Mouse (Mus musculus): ENCODE data around the gene Psen1. TPM values are rescaled to one million over a fixed set of nuclear protein-coding genes. Genes with fewer than 3 reads are reported as not detected.

Gene Psen1
- polyA plus RNA-seq, 1 experiment from 2014 or later = 39.7 TPM

DNA sequence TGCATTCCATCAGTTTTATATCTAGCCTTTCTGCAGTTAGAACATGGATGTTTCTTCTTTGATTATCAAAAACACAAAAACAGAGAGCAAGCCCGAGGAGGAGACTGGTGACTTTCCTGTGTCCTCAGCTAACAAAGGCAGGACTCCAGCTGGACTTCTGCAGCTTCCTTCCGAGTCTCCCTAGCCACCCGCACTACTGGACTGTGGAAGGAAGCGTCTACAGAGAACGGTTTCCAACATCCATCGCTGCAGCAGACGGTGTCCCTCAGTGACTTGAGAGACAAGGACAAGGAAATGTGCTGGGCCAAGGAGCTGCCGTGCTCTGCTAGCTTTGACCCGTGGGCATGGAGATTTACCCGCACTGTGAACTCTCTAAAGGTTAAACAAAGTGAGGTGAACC is 46.1 kb downstream of the Psen1 start:
- no peak overlapping the region for H3K9ac ChIP-seq (replicated peaks; ENCODE audit: low read depth)
- DNase-seq (ENCODE audit: low spot score) (no peak), ATAC-seq (no peak)
- H3K4me1 ChIP-seq (ENCODE audit: insufficient read depth, low read depth, low read length) = no peaks in the 10 kb centered on the region
- no peak overlapping the region for H3K27ac ChIP-seq (ENCODE audit: low read length)
- H3K36me3 ChIP-seq (ENCODE audit: insufficient read depth, low read length) = peaks cover 27% of the 10 kb centered on the region
- WGBS = 84% methylated on average over 10 of the region's 10 CpGs
- H3K4me2 ChIP-seq (replicated peaks; ENCODE audit: low read depth, low read length) = no peak overlapping the region
- H3K9me3 ChIP-seq (ENCODE audit: low read length) = no peaks in the 10 kb centered on the region
- no peaks in the 10 kb centered on the region for H3K27me3 ChIP-seq (replicated peaks; ENCODE audit: insufficient read depth, low read length)
- H3K4me3 ChIP-seq (ENCODE audit: low read depth, low read length) = no peak overlapping the region
- TF ChIP-seq EP300 (IDR thresholded peaks at IDR 0.05) = no peak
- TF ChIP-seq CTCF (IDR thresholded peaks at IDR 0.05) = no peak

DNA sequence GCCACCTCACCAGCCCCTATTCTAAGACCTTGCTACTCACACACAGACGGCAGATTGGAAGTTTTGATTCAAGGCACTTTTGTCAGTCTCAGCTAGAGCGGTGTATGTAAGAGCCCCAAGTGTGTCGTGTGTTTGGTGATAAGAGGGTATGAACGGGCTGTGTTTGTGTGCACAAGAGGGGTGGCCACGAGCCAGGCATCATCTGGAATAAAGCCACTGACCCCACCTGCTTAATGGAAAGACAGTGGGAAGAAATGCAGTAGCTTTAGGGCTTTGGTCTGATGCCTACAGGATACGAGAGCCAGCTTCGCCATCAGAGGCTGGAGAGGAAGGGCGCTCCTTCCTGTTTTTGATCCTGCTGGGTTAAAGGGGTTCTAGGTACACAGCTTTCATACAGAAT is 48.3 kb downstream of the Psen1 start:
- ATAC-seq (no peak), DNase-seq (ENCODE audit: low spot score) (no peak)
- Histone ChIP-seq H3K36me3 (ENCODE audit: insufficient read depth, low read length) (peaks cover 14% of the 10 kb centered on the region), H3K4me2 (replicated peaks; ENCODE audit: low read depth, low read length) (no peak overlapping the region), H3K4me1 (ENCODE audit: insufficient read depth, low read depth, low read length) (no peaks in the 10 kb centered on the region), H3K27ac (ENCODE audit: low read length) (no peak overlapping the region), H3K9ac (replicated peaks; ENCODE audit: low read depth) (no peak overlapping the region), H3K9me3 (ENCODE audit: low read length) (no peaks in the 10 kb centered on the region), H3K4me3 (ENCODE audit: low read depth, low read length) (no peak overlapping the region), H3K27me3 (replicated peaks; ENCODE audit: insufficient read depth, low read length) (no peaks in the 10 kb centered on the region)
- WGBS = 43% methylated on average over 8 of the region's 8 CpGs
- TF ChIP-seq EP300 (IDR thresholded peaks at IDR 0.05) (no peak), CTCF (IDR thresholded peaks at IDR 0.05) (no peak)

DNA sequence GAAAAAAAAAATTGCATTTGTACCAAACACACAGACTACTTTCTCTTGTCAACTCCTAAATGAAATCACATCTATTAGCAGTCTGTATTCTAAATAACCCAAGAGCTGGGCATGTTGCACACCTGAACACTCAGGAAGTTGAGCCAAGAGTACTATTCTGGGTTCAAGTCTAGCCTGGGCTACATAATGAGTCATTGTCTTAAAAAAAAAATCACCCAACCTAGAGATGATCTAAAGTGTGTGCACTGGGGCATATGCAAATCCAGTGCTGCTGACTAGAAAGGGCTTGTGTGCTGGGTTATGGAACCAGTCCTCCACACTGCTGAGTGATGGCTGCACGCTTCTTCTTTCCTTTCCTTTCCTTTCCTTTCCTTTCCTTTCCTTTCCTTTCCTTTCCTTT is 50.7 kb downstream of the Psen1 start:
- H3K4me1 ChIP-seq (ENCODE audit: insufficient read depth, low read depth, low read length) = no peaks in the 10 kb centered on the region
- ATAC-seq (no peak), DNase-seq (ENCODE audit: low spot score) (no peak)
- no peak overlapping the region for H3K9ac ChIP-seq (replicated peaks; ENCODE audit: low read depth)
- WGBS = 88% methylated on average over 1 of the region's 1 CpGs
- TF ChIP-seq CTCF (IDR thresholded peaks at IDR 0.05) = no peak
- TF ChIP-seq EP300 (IDR thresholded peaks at IDR 0.05) = no peak
- no peak overlapping the region for H3K4me3 ChIP-seq (ENCODE audit: low read depth, low read length)
- H3K9me3 ChIP-seq (ENCODE audit: low read length) = no peaks in the 10 kb centered on the region
- no peaks in the 10 kb centered on the region for H3K27me3 ChIP-seq (replicated peaks; ENCODE audit: insufficient read depth, low read length)
- no peaks in the 10 kb centered on the region; the same call in 1 of the 2 replicates for H3K36me3 ChIP-seq (ENCODE audit: insufficient read depth, low read length)
- no peak overlapping the region for H3K27ac ChIP-seq (ENCODE audit: low read length)
- H3K4me2 ChIP-seq (replicated peaks; ENCODE audit: low read depth, low read length) = no peak overlapping the region

DNA sequence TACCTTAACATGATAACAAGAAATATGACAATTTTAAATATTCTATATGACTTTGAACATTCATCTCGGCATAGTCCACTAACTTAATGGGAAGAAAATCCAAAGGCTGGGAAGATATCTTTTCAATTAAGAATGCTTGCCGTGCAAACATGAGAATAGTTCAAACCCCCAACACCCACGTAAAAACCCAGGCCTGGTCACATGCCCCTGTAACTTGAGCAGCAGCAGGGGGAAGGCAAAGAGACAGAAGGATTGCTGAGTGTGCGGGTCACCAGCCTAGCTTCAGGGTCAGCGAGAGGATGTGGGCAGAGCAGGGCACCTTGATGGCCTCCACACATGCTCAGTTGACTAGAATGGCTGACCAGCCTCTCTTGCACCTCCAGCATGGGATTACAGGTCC is 53.8 kb downstream of the Psen1 start:
- Histone ChIP-seq H3K4me3 (ENCODE audit: low read depth, low read length) (no peak overlapping the region), H3K27ac (ENCODE audit: low read length) (no peak overlapping the region), H3K4me2 (replicated peaks; ENCODE audit: low read depth, low read length) (no peak overlapping the region), H3K36me3 (ENCODE audit: insufficient read depth, low read length) (no peaks in the 10 kb centered on the region), H3K9ac (replicated peaks; ENCODE audit: low read depth) (no peak overlapping the region), H3K4me1 (ENCODE audit: insufficient read depth, low read depth, low read length) (no peaks in the 10 kb centered on the region), H3K27me3 (replicated peaks; ENCODE audit: insufficient read depth, low read length) (no peaks in the 10 kb centered on the region), H3K9me3 (ENCODE audit: low read length) (no peaks in the 10 kb centered on the region)
- no peak for DNase-seq (ENCODE audit: low spot score)
- WGBS = 58% methylated on average over 5 of the region's 5 CpGs
- no peak for TF ChIP-seq CTCF (IDR thresholded peaks at IDR 0.05)
- no peak for TF ChIP-seq EP300 (IDR thresholded peaks at IDR 0.05)
- no peak for ATAC-seq

DNA sequence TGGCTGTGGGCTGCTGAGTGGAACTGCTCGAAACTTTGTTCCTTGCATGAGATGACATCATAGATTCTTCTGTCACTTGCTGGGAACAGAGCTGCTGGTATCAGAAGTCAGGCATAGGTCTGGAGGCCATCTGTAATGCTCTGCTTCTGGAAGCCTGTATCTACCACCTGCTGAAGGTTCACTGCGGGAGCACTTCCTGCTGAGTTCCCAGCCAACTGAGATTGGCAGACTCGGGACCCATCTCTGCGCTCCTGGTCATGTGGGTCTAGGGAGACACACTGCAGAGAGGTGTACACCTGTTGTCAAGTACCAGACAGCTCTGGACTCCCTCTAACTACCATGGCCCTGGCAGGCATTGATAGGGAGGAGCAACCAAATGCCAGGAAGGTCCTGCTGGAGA is 54.9 kb downstream of the Psen1 start:
- Histone ChIP-seq H3K4me1 (ENCODE audit: insufficient read depth, low read depth, low read length) (no peaks in the 10 kb centered on the region), H3K27me3 (replicated peaks; ENCODE audit: insufficient read depth, low read length) (no peaks in the 10 kb centered on the region), H3K9me3 (ENCODE audit: low read length) (no peaks in the 10 kb centered on the region), H3K4me2 (replicated peaks; ENCODE audit: low read depth, low read length) (no peak overlapping the region), H3K4me3 (ENCODE audit: low read depth, low read length) (no peak overlapping the region), H3K27ac (ENCODE audit: low read length) (no peak overlapping the region), H3K9ac (replicated peaks; ENCODE audit: low read depth) (no peak overlapping the region), H3K36me3 (ENCODE audit: insufficient read depth, low read length) (no peaks in the 10 kb centered on the region)
- ATAC-seq = no peak
- TF ChIP-seq EP300 (IDR thresholded peaks at IDR 0.05) (no peak), CTCF (IDR thresholded peaks at IDR 0.05) (no peak)
- DNase-seq (ENCODE audit: low spot score) = no peak
- 65% methylated on average over 4 of the region's 4 CpGs for WGBS

DNA sequence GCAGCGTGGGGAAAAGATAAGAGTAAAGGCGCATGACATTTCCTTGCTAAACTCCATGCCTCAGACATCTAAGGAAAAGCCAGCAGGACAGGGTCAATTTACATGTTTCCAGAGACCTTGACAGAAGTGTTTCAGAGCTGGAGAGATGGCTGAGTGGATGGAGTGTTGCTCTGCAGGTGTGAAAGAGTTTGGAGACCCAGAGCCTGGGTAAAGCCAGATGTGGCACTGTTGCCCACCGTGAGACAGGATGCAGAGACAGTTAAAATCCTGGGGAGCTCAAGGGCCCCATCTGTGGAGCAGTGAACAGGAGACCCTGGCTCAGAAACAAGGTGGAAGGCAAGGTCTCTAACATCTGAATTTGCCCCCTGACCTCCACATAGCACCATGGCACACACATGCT is 55.8 kb downstream of the Psen1 start:
- no peak for ATAC-seq
- H3K27me3 ChIP-seq (replicated peaks; ENCODE audit: insufficient read depth, low read length) = no peaks in the 10 kb centered on the region
- no peak overlapping the region for H3K9ac ChIP-seq (replicated peaks; ENCODE audit: low read depth)
- TF ChIP-seq EP300 (IDR thresholded peaks at IDR 0.05) = no peak
- no peak for TF ChIP-seq CTCF (IDR thresholded peaks at IDR 0.05)
- H3K4me2 ChIP-seq (replicated peaks; ENCODE audit: low read depth, low read length) = no peak overlapping the region
- H3K4me1 ChIP-seq (ENCODE audit: insufficient read depth, low read depth, low read length) = no peaks in the 10 kb centered on the region
- H3K27ac ChIP-seq (ENCODE audit: low read length) = no peak overlapping the region
- DNase-seq (ENCODE audit: low spot score) = no peak
- no peaks in the 10 kb centered on the region for H3K9me3 ChIP-seq (ENCODE audit: low read length)
- no peaks in the 10 kb centered on the region for H3K36me3 ChIP-seq (ENCODE audit: insufficient read depth, low read length)
- WGBS = 62% methylated on average over 3 of the region's 3 CpGs
- H3K4me3 ChIP-seq (ENCODE audit: low read depth, low read length) = no peak overlapping the region

DNA sequence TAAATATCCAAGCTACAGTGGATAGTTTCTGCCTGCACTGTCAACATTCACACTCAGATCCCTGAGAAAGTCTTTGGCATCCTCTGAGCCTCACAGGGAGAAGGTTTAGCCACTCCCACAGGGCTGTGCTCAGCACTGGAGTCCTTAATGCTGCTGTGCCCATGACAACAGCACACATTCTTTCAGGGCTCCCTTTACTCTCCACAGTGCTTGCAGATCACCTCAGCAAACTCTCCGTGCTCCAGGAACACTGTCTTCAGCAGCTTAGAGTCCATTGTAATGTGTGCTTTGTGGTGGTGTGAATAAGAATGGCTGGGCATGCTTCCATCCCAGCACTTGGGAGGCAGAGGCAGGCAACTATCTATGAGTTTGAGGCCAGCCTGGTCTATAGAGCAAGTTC is 61.2 kb downstream of the Psen1 start:
- Histone ChIP-seq H3K27me3 (replicated peaks; ENCODE audit: insufficient read depth, low read length) (no peaks in the 10 kb centered on the region), H3K36me3 (ENCODE audit: insufficient read depth, low read length) (no peaks in the 10 kb centered on the region), H3K27ac (ENCODE audit: low read length) (no peak overlapping the region), H3K4me2 (replicated peaks; ENCODE audit: low read depth, low read length) (no peak overlapping the region), H3K4me3 (ENCODE audit: low read depth, low read length) (no peak overlapping the region), H3K9me3 (ENCODE audit: low read length) (no peaks in the 10 kb centered on the region), H3K4me1 (ENCODE audit: insufficient read depth, low read depth, low read length) (no peaks in the 10 kb centered on the region), H3K9ac (replicated peaks; ENCODE audit: low read depth) (no peak overlapping the region)
- WGBS = 41% methylated on average over 1 of the region's 1 CpGs
- no peak for ATAC-seq
- TF ChIP-seq EP300 (IDR thresholded peaks at IDR 0.05) = no peak
- DNase-seq (ENCODE audit: low spot score) = no peak
